Mouse (Mus musculus) ES-E14 (cell line): ENCODE measurements around the gene Rgs7.

ENCODE experiments used
- CHD2 ChIP-seq: IDR thresholded peaks from 2 replicates; pipeline ENCODE4 v1.6.1; 2014; ENCODE audit warnings: mild to moderate bottlenecking, low read depth, low read length, inconsistent platforms
- ZC3H11A ChIP-seq: IDR thresholded peaks from 2 replicates; pipeline ENCODE4 v1.6.1; 2012; ENCODE audit warnings: low read depth, mild to moderate bottlenecking, inconsistent platforms, low read length, borderline replicate concordance

DNA sequence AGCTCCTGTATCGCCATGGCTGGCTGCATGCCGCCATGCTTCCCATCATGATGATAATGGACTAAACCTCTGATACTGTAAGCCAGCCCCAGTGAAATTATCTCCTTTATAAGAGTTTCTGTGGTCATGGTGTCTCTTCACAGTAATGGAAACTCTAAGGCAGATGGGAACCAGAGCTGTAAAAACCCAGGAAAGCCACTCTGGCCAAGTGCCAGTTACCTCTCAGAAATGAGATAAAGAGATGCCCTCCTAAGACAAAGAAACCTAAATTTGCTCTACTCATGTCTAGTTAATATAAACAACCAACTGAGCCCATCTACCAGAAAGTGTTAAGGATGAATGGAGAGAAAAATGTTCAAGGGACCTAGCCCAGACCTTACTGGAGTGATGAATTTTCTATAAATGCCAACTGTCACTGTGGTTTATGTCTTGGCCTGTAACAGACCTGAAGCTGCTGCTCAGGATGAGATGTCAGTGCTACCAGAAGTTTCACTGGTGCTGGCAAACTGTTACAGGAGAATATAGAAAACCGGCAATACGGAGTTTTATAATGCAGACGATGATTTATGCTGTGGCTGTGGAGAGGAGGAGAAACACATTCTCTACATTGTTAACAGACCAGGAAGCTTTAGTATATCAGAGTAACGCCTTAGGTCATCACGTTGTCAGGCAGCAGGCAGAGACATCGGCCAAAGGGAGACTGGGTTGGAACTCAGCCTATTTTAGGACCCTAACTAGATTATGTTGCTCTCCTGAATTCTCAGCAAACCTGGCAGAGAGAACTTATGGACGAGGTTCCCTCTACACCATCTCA lies 159.1 kb downstream of the Rgs7 start:
- no peak for TF ChIP-seq CHD2
- TF ChIP-seq ZC3H11A: no peak
